Mouse (Mus musculus) embryo, embryonic 11.5 days (tissue): ENCODE data around the gene Rad18.
"Not testable (repeated sequence)": the region's sequence is repeated elsewhere in the genome, so short reads cannot be mapped to it uniquely, and the experiment has no call there.

Source experiments
- DNase-seq: peaks from one replicate; pipeline ENCODE4 v3.0.0-alpha.2; 2012; ENCODE audit warnings: low read depth, low spot score

Rad18 gene

DNA sequence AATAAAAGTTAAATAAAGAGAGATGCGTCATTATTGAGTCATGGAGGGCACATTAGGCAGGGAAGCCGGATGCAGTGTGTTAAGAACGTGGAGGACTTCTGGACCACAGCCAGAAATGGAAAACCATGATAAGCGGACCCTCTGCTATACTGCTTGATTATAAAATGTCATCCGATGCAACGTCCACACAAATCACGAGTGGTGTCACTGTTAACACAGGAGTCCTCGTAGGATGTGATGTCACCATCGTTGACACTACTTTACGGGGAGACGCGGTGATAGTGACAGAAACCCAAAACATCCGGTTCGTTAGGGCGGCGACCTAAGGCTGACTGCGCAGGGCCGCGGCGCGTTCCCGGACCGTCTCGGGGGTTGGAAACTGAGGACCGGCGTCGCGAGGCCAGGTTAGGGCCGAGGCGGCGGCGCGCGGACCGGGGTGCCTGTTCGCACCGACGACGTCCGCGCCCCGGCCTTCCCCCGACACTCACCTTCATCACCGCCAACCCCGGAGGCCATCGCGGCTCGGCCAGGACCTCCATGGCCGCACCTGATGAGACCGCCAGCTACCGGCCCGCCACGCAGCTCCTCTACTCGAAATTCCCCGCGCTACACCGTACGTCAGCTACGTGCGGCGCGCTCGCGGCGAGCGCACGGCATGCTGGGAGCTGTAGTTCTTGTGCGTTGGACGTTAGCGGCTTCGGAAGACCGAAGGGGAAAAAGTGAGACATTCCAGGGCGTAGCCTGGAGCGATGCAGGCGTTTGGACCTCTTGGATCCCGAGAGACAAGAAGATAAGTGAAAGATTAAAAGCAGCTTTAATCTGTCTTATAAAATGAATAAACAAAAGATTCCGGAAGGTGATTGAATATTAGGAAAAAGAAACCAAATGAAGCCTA is at the start of gene Rad18:
Gene Rad18, minus strand, starts transcription at position 631 of the 895 bp plus-strand sequence.
- peak; percentile 84 for DNase-seq

DNA sequence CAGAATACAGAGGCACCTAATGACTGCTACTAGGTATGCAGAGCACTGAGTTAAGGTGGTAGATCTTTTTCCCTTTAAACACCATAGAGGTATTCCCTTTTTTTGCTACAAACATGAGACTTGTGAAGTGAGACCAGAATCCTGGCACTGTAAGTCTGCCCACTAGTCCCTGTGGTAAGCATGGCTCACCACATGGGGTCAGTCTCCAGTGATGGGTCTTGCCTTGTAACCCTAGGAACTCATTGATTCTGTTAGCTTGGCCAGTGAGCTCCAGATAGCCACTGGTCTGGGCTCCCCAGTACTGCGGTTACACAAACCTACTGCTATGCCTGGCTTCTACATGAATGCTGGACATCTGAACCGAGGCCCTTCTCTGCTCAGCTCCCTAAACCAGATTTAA is 45.8 kb upstream of the Rad18 start:
- no peak for DNase-seq

DNA sequence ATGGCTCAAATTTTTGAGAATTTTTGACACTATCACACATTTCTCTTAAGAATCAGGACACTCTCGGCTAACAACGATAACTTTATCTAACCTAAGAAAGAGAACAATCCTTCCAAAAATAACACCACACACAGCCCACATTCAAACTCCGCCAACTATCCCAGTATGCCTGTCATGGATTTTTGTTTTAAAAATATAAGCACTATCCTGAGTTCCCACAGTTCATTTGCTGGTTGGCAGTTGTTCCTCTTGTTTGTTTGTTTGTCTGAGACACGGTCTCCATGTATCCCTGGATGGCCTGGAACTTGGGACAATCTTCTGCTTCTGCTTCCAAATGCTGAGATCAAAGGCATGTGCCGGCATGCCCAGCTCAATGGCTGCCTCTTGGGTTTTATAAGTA is 45.3 kb upstream of the Rad18 start:
- DNase-seq, result no peak

DNA sequence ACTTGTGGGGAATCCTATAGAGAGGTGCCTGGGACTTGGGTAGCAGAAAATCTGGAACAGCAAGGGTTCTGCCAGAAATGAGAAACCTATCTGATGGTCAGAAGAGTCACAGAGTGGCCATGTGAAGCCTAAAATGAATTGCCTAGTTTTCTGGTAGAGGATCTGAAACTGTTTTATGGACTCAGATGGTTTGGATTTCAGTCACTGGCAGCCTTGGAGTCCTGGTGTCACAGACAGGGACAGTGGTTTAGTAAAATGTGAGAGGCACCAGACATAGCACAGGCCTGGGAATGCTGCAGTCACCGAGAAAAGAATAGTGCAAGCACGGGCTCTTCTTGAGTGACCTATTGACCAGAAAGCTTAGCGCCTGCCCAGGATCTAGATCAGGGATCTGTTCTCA is 43.1 kb upstream of the Rad18 start:
- DNase-seq, result no peak

DNA sequence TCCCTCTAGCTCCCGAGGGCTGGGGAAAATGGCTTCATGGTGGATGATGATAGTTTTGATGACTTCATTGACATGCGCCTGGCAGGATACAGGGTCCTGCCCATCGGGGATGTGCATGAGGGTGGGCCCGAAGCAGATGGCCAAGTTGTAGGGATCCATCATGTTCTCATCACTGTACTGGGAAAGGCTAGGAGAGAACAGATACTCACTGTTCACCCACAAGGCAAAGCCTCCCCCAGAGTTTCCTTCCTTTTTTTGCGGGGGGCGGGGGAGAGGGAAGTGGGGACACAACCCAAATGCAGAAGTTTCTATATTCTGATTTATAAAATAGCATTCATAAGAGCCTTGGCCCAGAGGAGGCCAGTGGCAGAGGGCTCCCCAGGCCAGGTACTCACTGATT is 42.4 kb upstream of the Rad18 start:
- DNase-seq, result no peak

DNA sequence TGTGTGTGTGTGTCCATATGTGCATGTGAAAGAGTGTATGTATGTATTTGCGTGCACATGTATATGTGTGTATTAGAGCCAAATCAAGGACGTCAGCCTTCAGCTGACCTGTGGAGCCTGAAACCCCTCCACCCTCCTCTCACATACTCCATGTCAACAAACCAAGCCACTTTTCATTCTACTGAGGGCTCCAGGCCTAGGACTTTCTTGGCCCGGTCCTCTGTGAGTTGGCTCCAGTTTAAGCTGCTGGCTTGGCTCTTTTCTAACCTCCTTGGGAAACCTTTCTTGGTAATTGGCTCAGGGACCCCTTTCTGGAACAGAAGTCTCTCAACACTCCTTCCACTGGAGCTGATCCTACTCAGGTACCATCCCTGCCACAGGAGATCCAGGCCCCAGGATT is 40.0 kb upstream of the Rad18 start:
- no peak for DNase-seq

DNA sequence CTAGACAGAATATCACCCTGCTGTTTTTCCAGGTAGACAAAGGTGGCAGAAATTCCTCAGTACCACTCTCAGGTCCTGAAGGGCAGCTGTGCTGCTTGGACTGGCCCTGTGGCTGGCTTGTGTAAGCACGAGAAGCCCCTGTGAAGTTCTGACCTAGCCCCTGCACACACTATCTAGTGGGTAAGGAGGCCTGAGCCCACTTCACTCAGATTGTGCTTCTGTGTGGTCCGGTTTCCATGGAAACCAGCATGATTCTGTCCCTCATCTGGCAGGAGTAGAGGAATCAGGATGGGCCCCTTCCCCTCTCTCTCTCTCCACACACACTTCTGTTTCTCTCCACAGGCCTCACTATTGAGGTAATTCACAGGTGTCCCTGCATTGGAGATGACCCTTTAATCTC is 38.6 kb upstream of the Rad18 start:
- DNase-seq, result no peak

DNA sequence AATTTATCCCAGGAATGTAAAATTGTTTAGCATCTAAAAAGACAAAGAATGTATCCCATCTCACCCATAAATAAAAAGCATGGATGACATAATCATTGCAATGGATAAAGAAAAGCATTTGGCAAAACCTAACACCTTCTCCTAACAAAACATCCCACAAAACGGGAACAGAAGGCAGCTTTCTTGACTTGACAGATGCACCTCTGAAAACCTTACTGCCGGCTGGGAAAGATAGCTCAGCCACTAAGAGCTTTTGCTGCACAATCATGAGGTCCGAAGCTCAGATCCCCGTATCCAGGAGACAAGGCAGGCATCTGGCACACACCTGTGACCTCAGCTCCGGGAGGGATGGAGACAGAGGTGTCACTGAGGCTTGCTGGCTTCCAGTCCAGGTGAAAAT is 37.5 kb upstream of the Rad18 start:
- DNase-seq, result no peak

DNA sequence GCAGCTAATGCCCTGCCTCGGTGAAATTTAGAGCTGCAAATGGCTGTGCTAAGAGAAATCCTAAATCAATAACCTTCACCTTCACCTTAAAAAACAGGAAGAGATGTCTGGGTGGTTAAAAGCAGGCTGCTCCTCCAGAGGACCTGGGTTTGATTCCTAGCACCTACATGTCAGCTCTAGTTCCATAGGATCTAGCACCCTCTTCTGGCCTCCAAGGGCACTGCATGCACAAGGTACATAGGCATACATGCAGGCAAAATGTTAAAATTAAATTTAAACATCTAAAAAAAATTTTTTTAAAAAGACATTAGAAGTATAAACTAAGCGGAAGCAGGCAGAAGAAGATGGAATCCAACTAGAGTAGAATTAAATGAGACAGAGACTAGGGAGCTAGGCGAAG is 35.9 kb upstream of the Rad18 start:
- no peak for DNase-seq

DNA sequence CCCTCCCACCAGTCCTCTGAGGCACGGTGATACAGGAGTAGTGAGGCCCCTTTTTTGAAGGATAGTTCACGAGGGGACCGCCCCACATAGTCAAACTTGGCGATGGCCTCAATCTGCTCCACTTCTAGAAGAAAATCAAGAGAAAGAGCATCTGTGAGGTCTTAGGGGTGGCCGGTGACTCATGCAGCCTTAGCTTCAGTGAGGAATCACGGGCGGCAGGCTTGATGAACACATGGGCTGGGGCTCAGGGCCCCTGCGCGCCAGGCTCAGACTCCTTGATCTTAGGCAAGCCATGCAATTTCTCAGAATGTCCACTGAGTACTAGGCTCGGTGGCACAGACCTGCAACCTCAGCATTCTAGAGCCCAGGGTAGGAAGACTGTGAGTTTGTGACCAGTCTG is 34.9 kb upstream of the Rad18 start:
- no peak for DNase-seq

DNA sequence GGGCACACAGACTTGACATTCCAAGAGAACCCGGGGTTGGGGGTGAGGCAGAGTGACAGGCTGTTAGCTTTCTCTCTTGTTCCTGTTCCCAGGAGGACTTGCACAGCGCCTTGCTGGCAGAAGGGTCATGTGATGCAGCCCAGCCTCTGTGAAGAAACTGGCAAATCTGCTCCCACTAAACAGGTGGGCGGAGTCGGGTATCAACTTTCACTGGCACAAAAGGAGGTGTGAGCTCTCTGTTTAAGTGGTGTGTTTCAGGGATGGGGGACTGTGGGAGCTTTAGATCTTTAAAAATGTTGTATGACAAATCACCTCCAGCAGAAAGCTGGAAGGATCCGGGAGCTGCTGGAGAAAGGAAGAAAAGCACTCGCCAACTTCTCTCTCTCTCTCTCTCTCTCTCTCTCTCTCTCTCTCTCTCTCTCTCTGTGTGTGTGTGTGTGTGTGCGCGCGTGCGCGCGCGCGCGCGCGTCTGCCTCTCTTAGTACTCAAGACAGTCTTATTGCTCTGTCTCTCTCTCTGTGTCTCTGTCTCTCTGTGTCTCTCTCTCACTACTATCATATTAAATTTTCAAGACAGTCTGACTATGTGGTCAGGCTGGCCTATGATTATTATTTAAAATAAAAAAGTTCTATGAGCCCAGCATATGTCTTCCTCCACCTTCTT is 32.4 kb upstream of the Rad18 start:
- peak; percentile 68 for DNase-seq

DNA sequence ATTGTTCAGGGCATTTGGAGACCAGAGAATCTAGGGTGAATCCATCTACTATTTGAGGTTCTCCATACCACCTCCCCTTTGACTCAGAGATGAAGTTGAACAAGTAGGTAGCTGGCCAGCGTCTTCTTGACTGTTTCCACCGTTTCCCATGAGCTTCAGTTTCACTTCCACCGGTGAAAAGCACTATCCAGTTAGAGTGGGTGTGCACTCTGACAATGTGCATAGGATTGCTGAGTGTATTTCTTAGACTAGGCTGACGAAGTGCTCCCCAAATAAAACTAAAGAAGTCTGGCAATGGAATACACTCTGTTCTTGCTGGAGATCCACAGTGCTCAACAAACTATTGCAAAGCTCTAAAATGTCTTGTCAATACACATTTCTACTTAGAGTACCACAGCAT is 29.0 kb upstream of the Rad18 start:
- no peak for DNase-seq

DNA sequence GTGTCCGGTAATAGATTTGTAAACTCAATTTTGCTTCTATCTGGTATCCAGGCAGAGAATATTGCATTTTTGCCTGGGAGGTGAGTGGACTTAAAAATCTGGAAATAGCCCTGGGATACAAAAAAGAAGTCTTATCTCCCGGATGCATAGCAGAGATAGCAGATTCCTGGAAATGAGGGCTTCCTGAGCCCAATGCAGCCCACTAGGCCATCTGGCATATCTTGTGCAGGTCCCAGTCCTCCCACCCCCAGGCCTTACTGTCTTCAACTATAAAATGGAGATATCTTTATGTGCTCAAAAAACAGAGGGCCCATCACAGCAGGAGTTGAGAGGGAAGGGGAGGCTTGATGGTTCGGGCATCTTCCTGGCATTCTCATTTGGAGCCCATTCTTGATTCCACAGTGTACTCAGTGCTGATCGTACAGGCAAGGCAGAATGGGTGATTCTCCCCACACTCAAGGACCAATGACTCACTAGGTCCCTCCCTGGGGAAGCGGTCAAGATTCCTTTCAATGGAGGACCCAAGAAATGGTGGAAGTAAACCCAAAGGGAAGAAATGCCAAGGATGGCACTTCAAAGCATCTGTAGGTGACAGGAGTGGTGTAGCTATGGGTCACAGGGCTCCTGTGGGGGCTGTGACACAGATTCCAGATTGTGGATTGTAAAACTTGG is 24.1 kb upstream of the Rad18 start:
- DNase-seq, result no peak

DNA sequence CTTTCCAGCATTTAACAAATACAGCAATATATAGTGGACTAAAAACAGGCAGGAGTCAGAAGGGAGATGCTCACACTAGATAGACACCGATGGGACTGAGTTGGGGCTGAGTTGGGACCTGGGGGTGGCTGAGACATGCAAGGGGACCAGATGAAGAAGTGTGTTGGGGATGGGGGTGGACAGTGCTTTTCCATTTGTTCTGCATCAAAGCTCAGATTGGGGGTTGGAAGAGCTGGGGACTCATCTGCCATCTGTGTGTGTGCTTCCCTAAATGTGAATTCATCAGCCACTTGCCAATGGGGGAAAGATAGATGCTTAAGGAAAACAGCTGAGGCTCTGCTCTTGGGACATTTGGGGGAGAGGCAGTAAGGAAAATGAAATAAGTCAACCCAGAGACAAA is 23.5 kb upstream of the Rad18 start:
- DNase-seq, result no peak

DNA sequence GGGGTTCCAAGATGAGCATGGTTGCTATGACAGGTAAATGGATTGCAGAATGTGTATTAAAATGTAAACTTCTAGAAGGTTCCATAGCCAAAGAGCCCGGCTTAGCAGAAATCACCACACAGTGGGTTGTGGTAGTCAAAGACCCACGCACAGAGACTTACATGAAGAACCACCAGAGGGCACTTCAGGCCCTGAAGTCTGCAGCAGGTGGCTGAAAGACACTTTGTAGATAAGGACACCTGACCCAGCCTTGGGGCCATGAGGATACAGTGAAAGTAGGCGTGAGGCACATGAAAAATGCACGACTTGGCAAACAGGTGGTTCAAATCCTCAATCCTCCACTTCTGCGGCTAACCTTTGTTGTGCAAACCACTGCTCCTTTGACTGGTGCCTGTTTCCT is 20.7 kb upstream of the Rad18 start:
- DNase-seq, result no peak

DNA sequence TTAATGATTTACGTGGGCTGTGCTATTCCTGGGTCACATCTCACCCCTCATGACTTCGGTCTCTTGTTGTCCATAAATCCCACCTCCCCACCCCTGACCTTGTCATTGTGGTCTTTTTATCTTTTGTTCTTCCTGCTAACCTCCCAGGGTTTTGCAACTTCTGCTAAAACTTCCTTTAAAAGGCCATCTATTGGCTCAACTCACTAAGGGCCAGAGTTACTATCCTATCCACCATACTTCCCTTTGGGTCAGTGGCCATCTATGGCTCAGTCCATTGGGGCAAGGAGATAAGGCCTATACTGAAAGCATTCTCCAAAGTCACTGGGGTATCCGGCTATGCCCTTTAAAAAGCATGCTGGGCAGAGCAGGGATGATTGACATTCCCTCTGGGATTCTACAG is 17.5 kb upstream of the Rad18 start:
- DNase-seq, result no peak

DNA sequence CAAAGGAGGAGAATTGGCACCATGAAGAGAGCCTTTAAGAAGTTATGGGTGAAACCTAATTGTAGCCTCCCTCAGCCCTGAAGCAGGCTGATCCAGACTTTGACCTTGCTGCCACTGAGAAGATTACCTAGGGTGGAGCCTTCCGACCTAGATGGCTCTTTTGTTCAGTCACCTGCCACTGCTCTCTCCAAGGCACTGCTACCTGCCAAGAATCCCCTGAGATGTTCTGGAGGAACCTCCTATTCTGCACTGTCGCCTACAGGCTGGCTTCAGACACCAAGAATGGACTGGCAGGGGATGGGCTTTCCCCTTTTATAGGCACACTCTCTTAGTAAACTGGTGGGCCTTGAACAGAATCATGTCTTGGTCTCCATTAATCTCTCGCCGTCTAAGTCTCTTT is 5.8 kb upstream of the Rad18 start:
- not testable (repeated sequence) for DNase-seq

DNA sequence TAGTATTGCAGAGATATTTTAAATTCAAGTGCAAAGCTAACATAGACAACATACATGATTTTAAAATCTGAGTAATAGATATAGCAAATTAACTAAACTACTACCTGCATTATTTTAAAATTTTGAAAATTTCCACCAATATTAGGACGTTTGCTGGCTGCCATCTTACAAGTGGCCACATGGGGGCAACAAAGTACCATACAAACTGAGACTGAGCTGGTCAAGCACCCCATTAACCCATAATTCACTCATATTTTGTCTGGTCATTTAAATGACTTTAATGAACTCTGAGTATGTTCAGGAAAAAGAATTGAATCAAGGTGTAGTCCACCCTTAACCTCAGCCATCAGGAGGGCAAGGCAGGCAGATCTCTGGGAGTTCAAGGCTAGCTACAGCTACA is 3.9 kb upstream of the Rad18 start:
- DNase-seq, result peak; percentile 26

DNA sequence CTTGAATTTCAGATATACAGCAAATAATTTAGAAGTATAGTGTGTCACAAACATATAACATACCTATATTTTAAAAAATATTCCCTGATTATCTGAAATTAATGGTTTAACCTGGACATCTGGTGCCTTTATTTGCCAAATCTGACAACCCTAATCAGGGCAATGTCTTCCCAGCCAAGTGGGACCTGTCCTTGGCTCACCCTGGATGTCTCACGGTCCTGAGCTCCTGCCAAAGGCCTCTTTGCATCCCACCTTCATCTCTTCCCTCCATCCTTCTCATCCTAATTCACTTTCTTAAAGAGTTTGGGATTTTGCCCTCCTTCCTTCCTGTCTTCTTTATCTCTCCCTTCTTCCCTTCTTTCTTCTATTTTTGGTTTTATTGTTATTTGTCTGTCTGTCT is 2.6 kb upstream of the Rad18 start:
- no peak for DNase-seq

DNA sequence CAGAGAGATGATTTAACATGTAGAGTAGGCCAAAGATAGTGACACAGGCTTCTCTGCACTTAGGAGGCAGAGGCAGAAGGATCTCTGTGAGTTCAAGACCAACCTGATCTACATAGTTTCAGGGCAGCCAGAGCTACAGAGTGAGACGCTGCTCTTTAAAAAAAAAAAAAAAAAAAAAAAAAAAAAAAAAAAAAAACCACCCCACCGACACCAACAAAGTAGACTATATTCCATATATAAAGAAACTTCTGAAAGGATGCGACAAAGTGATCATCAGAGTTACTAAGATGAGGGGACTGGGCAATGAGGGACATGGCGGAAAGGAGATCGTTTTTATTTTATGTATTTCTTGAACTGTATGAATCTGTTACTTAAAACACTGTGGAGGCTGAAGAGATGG is 2.0 kb downstream of the Rad18 start:
- no peak for DNase-seq

DNA sequence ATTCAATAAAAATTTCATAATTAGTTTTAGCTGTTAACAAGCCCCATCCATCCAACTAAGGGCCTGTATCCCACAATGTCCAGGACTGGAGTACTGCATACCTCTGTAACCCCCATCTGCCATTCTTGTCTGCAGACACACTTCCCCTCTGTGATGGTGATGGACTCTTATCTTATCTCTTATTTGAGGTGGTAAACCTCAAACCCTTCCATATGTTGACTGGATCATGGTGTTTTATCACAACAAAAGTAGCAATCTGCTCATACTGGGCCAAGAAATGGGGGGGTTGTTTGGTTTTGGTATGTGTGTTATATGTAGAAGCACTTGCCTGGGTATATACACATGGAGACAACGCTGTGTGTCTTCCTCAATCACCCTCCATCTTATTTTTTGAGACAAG is 5.0 kb downstream of the Rad18 start:
- DNase-seq, result no peak

DNA sequence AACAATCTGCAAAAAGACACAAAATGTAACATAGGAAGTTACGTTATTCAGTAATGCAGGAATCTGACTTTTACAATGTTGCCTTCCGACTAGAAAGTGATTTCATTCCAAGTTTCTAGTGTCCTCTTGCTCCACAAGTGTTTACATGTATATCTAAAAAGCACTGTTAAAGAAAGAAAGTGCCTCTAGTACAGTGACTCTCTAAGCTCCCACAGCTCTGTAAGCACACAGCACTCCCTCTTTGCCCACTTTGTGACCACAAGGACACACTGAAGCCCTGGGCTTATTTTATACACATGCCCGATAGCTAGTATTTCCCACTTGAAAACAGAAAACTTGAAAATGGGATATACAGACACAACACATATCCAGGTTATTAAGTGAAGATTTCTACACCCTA is 8.5 kb downstream of the Rad18 start:
- no peak for DNase-seq

DNA sequence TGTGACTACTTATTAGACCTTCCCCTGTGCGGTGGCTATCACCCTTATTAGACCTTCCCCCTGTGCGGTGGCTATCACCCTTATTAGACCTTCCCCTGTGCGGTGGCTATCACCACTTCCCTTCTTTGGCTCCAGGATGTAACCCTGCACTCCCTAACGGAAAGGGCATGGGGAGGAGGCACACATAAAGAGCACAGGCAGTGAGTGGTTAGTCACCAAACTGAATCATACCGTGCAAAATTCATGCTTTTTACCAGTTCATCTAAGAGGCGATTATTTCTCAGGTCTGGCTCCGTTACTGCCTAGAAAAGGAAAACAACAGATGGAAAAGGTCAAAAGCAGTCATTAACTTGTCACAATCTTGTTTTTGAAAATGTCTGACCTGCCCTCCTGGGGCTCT is 10.0 kb downstream of the Rad18 start:
- no peak for DNase-seq
